In the genomic region with DNA sequence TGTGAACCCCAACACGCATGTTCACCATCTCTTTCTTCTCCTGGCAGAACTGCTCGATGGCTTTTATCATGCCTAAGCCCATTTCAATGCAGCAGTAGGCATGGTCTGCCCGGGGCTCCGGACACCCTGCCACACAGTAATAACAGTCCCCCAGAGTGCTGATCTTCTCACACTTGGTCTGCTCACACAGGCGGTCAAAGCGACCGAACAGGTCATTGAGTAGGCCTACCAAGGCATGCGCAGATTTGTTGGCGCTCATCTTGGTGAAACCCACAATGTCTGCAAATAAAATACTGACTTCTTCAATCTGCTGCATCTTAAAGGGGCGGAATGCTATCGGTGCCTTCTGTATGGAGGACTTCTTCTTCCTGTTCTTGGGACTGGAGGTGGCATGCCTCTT, we compare ENCODE assay signal across 11 mouse cellular contexts. TPM values are rescaled to one million over a fixed set of nuclear protein-coding genes. Genes with fewer than 3 reads are reported as not detected.
A peak's percentile ranks its signal among the peaks of the same experiment; 100 is the strongest.
DNase-seq lines count a peak whose midpoint lies in the region; ATAC-seq and TF ChIP-seq lines count a peak whose summit lies in the region.
"Had no signal": no experiment of that assay in that cellular context is flagged by ENCODE, and none has a peak within 500 bp of the region (broad histone marks: within the 10 kb centered on the region; RNA-seq: fewer than 3 reads in every experiment).

No protein-coding gene starts in this region.

- H3K4me1 ChIP-seq in intestine, embryonic 15.5 days (replicated peaks) = peaks cover 26% of the 10 kb centered on the region
- peaks cover 37% of the 10 kb centered on the region for H3K4me1 ChIP-seq in neural tube, embryonic 14.5 days (ENCODE audit: control insufficient read depth, insufficient read depth, low read length)

- WGBS in intestine, embryonic 15.5 days = 92% methylated on average over 11 of the region's 11 CpGs
- WGBS in neural tube, embryonic 14.5 days = 94% methylated on average over 11 of the region's 11 CpGs

- peak overlapping the region; percentile 99 for H3K4me2 ChIP-seq in intestine, embryonic 15.5 days (replicated peaks)
- H3K4me2 ChIP-seq in neural tube, embryonic 14.5 days (ENCODE audit: low read depth, low read length) = peak overlapping the region; percentile 95

- peak overlapping the region; percentile 94 for H3K4me3 ChIP-seq in layer of hippocampus, adult 2 months
- H3K4me3 ChIP-seq in intestine, embryonic 15.5 days (replicated peaks) = no peak overlapping the region
- H3K4me3 ChIP-seq in neural tube, embryonic 14.5 days (ENCODE audit: low read depth, low read length) = peak overlapping the region; percentile 15; the same call in 1 of the 2 replicates

- H3K27ac ChIP-seq in layer of hippocampus, adult 2 months = peak overlapping the region; percentile 99
- H3K27ac ChIP-seq in intestine, embryonic 15.5 days = no peak overlapping the region
- H3K27ac ChIP-seq in neural tube, embryonic 14.5 days (ENCODE audit: low read depth, low read length) = no peak overlapping the region

- H3K9ac ChIP-seq in intestine, embryonic 15.5 days = no peak overlapping the region
- no peak overlapping the region for H3K9ac ChIP-seq in neural tube, embryonic 14.5 days (replicated peaks; ENCODE audit: low read depth, low read length)

- no peak for ATAC-seq in intestine, embryonic 15.5 days
- no peak for ATAC-seq in neural tube, embryonic 14.5 days (ENCODE audit: low read depth)

- TF ChIP-seq CTCF in layer of hippocampus, adult 2 months (conservative IDR thresholded peaks at IDR 0.05) = no peak

- H3K27me3 ChIP-seq in intestine, embryonic 15.5 days (replicated peaks) = no peaks in the 10 kb centered on the region
- no peaks in the 10 kb centered on the region; the same call in 1 of the 2 replicates for H3K27me3 ChIP-seq in neural tube, embryonic 14.5 days (ENCODE audit: control insufficient read depth, insufficient read depth, low read length)

- H3K9me3 ChIP-seq in intestine, embryonic 15.5 days = no peaks in the 10 kb centered on the region
- no peaks in the 10 kb centered on the region for H3K9me3 ChIP-seq in neural tube, embryonic 14.5 days (ENCODE audit: control insufficient read depth, low read length)

- H3K36me3 ChIP-seq in intestine, embryonic 15.5 days = no peaks in the 10 kb centered on the region
- H3K36me3 ChIP-seq in neural tube, embryonic 14.5 days (ENCODE audit: control insufficient read depth, insufficient read depth, low read length) = no peaks in the 10 kb centered on the region

- DNase-seq in adrenal gland, adult 2 months = peak; percentile 34
- DNase-seq in adrenal gland, postnatal 4 days (ENCODE audit: low spot score in 2 of 2) = no peak
- no peak for DNase-seq in layer of hippocampus, adult 2 months (ENCODE audit: low spot score in 2 of 2)
- no peak for DNase-seq in layer of hippocampus, adult 9-10 months (ENCODE audit: low spot score)
- no peak for DNase-seq in thymus, postnatal 4 days
- no peak for DNase-seq in thymus, postnatal 36 days
- DNase-seq: cerebellum, adult 11 months; kidney, postnatal 10 days; thymus, adult 18-20 months had no signal

RNA-seq across cellular contexts. Expression of a gene that starts 2.2 kb away (rescaled TPM):
- total RNA-seq in adrenal gland, adult 2 months (2021) = 10 to 100 TPM; 43.2 to 50.9 TPM
- polyA plus RNA-seq in adrenal gland, adult 2 months (2012; rRNA removed) = 38.2 and 56.7 TPM in 2 replicates
- total RNA-seq in adrenal gland, postnatal 4 days (2021) = 10 to 100 TPM; 34.3 to 36.1 TPM
- 100 to 1,000 TPM; 104 to 109 TPM for total RNA-seq in layer of hippocampus, adult 2 months (2021)
- 1.5 and 1.7 TPM in 2 replicates for polyA plus RNA-seq in intestine, embryonic 15.5 days (2015; fragmentation: Nextera tagmentation; extraction: Ambion mirVana)
- 6.4 and 6.7 TPM in 2 replicates for polyA plus RNA-seq in neural tube, embryonic 14.5 days (2014; fragmentation: Nextera tagmentation; extraction: Ambion mirVana)
